Mouse (Mus musculus) Muller cell, postnatal 12 days (primary cell): ENCODE data around the gene Mlf2.
"Not testable (repeated sequence)": the region's sequence is repeated elsewhere in the genome, so short reads cannot be mapped to it uniquely, and the experiment has no call there.

Source experiments
- DNase-seq: peaks from one replicate; pipeline ENCODE4 v3.0.0-alpha.2; 2015; ENCODE audit errors: inconsistent ontology term

Gene Mlf2

DNA sequence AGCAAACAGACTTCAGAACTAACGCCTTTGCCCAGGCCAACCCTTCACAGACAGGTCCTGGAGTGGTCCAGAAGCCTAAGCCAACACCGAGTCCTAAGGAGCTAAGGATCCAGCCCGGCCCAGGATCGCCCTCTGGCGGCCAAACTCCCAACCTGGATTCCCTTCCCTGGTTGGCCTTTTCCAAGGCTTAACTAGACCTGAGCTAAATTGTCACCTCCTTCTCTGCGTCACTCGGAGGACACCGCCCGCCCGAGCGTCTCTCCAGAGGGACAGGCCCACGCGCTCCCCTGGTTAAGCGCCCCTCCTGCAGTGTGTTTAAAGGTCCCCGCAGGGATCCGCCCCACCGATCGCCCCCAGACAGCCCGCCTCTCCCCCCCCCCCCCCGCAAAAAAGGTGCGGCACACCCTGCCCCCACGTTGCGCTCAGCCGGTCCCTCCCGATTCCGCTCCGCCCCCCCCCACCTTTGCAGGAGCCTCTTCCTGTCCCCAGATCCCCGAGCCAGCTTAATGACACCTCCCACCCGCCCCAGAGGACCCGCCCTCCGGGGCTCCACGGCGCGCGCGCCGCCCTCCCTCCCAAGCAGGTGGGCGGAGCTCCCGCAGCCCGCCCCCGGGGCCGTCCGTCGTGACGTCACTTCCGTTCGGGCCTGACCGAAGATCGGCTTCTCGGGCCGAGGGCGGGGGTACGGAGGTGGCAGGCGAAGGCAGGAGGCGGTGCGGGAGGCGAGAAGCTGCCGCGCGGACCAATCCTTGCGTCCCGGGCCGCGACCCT, at the start of gene Mlf2:
Gene Mlf2, plus strand, starts transcription at position 633 of the 771 bp plus-strand sequence.
- DNase-seq: peak; percentile 100

GRCm38 (mm10) chr6:124881821-124882220, 49.4 kb upstream of the Mlf2 start:
- DNase-seq: no peak

DNA sequence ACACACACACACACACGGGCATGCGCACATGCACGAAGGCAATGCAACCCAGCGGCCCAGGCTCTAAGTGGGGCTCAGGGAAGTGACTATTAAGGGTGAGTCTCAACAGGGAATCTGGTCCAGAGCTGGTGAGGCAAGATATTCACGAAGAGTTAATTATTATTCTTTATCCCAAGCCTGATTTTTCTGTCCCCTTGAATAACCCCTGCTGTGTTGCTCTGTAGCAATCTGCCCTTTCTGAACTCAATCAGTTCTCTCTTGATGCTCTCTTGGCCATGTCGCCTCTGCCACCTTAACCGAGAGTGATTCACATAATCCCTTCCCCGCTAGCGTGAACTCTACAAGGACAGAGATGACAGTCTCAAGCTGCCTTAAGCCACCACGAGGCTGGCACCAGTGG, 47.8 kb upstream of the Mlf2 start:
- no peak for DNase-seq

DNA sequence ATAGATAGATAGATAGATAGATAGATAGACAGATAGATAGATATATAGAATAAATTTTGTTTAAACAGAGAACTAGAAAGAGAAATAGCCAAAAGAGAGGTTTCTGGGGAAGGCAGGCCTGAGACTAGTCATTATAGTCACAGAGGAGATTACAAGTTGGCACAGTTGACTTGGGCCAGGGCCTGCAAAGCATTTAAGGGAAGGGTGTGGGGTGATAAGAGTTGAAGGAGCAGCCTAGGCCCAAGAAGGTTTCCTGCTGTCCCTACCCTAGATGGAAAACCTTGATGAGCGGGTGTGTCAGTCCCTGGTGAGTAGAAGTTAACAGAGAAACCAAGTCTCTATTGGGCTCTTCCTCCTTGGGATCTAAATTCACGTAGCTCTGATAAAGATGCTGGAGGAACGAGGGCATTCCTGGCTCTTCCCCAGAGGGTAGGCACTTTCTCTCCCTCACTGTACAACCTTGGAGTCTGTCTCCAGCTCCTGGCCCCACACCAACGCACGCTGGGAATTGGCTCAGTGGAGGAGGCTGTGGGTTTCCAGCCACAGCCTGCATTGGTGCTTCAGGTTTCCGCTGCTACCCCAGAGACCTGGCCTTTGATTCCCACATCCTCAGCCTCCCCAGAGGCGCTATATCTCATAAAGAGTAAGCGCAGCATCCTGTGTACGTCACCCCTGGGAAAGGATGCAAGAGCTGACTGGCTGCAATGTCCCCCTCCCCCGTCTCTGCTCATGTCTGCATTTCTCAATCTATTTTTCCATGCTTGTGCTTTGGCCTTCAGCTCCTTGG, 46.3 kb upstream of the Mlf2 start:
- peak; percentile 35 for DNase-seq

GRCm38 (mm10) chr6:124885956-124886381, 45.2 kb upstream of the Mlf2 start:
- no peak for DNase-seq

- no peak for DNase-seq
Observed at GRCm38 (mm10) chr6:124887986-124888385, 43.2 kb upstream of the Mlf2 start, which contains the start of gene Cd4. TSS of gene Cd4 (minus strand) at chr6:124888221.

- no peak for DNase-seq
Observed at GRCm38 (mm10) chr6:124888555-124889125, 42.5 kb upstream of the Mlf2 start.

GRCm38 (mm10) chr6:124890997-124891396, 40.2 kb upstream of the Mlf2 start:
- no peak for DNase-seq

- DNase-seq: not testable (repeated sequence)
Observed at GRCm38 (mm10) chr6:124894113-124894512, 37.1 kb upstream of the Mlf2 start.

- no peak for DNase-seq
Observed at GRCm38 (mm10) chr6:124898359-124898758, 32.8 kb upstream of the Mlf2 start.

DNA sequence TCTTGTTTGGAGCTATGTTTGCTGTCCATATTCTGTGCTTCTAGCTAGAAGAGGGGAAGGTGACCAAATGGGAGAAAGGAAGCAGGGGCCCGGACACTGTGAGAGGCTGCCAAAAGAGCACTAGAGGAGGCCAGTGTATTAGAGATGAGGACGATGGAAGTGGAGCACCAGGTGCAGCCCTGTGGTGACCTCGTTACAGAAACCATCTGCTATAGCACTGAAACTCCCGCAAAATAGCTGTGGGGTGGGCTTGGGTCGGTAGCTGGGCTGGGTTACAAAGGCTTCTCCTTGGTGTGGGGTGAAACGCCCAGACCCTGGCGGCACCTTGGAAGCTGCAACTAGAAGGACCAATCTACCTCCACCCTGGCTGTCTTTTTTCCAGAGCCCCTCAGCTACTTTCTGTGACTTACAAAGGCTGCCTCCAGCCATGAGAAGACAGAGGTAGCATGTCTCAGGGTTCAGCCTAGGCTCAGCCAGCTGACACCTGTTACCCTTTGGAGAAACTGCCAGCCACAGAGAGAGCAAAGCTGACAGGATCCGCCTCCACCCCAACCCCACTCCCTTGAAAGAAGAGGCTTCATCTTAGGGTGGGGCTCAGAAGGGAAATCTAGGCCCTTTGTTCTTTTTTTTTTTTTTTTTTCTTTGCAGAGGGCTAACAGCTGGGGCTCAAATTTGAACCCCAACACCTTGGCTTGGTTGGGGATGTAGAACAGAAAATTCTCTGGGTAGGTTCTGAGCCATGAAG, 31.0 kb upstream of the Mlf2 start:
- no peak for DNase-seq

GRCm38 (mm10) chr6:124900801-124901480, 30.2 kb upstream of the Mlf2 start:
- no peak for DNase-seq

DNA sequence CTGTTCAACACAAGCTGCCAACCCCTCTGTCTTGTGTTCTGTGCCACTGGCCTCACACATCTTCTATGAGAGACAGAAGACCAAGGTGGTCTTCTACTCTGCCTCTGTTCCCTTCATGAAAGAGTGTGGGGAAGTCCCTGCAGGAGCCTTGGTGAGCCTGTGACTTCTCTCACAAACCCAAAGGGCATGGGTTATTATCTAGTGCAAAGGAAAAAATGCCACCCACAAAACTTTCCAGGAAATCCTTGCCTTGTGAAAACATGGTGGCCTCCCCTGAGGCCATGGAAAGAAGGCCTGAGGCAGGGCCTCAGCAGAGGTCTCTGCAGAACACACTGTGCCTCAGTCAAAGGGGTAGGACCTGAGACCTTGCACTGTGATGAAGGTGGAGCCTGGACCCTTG, 29.3 kb upstream of the Mlf2 start:
- DNase-seq: no peak

DNA sequence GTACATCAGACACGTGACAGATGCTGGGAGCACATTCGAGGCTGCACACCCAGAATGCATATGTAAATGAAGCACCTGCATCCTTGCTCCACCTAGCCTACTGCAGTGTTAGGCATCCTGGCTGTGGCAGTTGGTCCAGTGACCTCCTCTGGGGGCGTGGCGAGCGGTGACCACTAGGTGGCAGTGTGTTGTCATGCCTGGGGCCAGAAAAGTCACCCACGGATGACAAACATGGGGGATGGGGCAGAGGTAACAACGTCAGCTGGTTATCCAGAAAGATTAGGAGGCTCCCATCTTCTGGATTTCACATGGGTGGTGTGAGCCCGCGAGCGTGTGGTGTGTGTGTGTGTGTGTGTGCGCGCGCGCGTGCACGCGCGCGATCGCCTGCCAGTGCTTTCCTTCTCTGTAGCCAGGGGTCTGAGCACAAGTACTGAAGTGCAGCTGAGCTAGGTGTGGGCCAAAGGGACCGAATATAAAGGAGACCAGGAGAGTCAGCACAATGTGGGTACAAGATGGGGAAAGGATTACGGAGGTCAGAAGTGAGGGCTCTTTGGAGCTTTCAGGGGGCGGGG, 27.5 kb upstream of the Mlf2 start:
- peak; percentile 92 for DNase-seq

- peak; percentile 63 for DNase-seq
Observed at GRCm38 (mm10) chr6:124904161-124904981, 26.8 kb upstream of the Mlf2 start.

DNA sequence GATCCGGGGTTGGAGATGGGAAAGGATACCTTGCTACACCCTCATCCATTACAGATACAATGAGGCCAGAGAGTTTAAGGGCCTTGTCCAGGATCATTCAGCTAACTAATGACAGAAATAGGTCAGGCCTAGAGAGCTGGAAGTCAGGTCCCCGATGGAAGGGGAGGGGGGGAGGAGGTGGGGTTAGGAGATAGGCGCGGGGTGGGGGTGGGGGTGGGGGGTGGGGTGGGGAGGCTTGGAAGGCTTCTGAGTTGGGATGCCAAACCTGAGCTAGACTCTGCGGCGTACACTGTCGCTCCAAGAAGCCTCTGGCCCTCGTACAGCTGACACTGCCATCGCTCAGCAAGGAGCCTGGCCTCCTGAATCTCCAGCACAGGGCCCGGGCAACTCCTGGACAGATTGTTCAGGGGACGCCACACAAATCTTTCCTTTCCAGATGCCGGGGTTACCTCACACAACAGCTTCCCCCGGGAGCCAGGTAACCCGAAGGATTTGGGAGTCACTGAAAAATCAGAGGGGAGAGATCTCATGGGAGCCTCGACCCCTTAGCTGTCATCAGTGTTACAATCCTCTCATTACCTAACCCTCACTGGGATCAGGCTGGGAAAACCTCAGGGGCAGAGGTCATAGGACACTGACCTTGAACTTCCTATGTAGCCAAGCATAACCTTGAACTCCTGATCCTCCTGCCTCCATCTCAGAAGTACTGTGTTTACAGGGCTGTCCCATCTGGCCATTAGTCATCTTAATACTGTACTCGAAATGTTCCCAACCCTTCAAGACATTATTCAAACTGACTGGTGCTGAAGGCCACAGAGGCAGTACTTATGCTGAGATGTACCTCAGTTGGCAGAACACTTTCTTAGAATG, 26.0 kb upstream of the Mlf2 start:
- no peak for DNase-seq

DNA sequence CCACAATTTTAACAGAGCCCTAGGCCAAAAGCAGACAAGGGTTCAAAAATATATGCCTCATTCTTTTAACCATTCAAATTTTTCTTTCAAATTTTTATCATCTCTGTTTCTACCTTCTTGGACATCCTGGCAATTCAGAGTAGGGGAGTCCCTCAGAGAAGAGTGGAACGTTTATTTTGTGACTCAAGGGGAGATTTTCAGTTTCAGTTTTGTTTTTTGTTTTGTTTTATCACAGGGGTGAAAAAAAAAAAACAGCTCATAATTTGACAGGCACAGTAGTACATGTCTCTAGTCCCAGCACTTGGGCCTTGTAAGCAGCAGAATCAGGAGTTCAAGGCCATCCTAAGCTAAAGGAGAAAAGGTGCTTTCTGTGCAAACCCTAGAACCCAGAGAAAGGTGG, 23.4 kb upstream of the Mlf2 start:
- DNase-seq: no peak

GRCm38 (mm10) chr6:124910032-124910431, 21.2 kb upstream of the Mlf2 start:
- DNase-seq: no peak
